Mouse (Mus musculus): ENCODE data around the gene Ttc28.

GRCm38 (mm10) chr5:111070361-111070760 lies 190.8 kb downstream of the Ttc28 start:
- no peak for TF ChIP-seq GATA1 (IDR thresholded peaks at IDR 0.05; ENCODE audit: low read length)
- no peak for TF ChIP-seq TAL1 (IDR thresholded peaks at IDR 0.05; ENCODE audit: low read length)

Measured in erythroblast, embryonic 14.5 days (primary cell).